In the genomic region with DNA sequence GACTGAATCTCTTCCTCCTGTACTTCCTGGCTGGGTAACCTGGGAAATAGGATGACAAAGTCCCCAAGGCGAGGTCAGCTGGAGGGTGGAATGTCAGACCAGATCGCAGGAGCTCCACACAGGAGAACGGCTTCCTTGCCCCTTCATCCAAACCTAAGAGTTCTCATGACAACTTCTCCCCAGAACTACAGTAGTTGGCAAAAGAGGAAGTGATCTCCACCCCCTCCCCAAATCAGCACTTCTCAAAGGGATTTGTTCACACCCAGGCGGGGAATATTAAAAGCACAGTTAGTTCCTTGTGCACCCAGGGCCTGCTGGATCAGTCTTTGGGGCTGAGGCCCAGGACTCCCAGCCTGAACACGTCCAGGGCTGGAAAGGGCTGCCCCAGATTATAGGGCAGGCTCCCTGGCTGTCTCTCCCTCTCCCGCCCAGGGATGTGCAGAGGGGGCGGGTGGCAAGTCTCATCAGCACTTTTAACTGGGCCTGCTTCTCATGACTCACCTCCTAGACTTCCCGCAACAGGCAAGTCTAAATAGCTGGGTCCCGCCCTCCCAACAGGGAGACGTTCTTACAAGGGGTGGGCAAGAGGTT, we compare ENCODE assay signal across 8 mouse cellular contexts. TPM values are rescaled to one million over a fixed set of nuclear protein-coding genes. Genes with fewer than 3 reads are reported as not detected.
A peak's percentile ranks its signal among the peaks of the same experiment; 100 is the strongest.
DNase-seq lines count a peak whose midpoint lies in the region; ATAC-seq lines count a peak whose summit lies in the region.

No protein-coding gene starts in this region.

- peaks cover 43% of the 10 kb centered on the region for H3K4me1 ChIP-seq in heart, embryonic 15.5 days (replicated peaks)
- peaks cover 30% of the 10 kb centered on the region for H3K4me1 ChIP-seq in midbrain, embryonic 13.5 days (replicated peaks)

- H3K9me3 ChIP-seq in heart, embryonic 15.5 days (replicated peaks): no peaks in the 10 kb centered on the region
- no peaks in the 10 kb centered on the region for H3K9me3 ChIP-seq in midbrain, embryonic 13.5 days

- no peaks in the 10 kb centered on the region for H3K36me3 ChIP-seq in heart, embryonic 15.5 days
- no peaks in the 10 kb centered on the region for H3K36me3 ChIP-seq in midbrain, embryonic 13.5 days

- peak; percentile 36 to 44 for DNase-seq in thymus, adult 18-20 months
- DNase-seq in thymus, postnatal 0 days (ENCODE audit: low spot score): no peak
- DNase-seq in embryo, embryonic 10 days (ENCODE audit: low spot score): peak; percentile 14
- DNase-seq in kidney, postnatal 4 days: peak; percentile 40 to 61
- DNase-seq in urinary bladder, postnatal 25 days (ENCODE audit: low spot score): peak; percentile 62
- no peak for DNase-seq in ovary, postnatal 14 days (ENCODE audit: low spot score)

- WGBS in heart, embryonic 15.5 days: 50% methylated on average over 10 of the region's 10 CpGs
- 50% methylated on average over 10 of the region's 10 CpGs for WGBS in midbrain, embryonic 13.5 days

- no peak overlapping the region for H3K9ac ChIP-seq in heart, embryonic 15.5 days
- H3K9ac ChIP-seq in midbrain, embryonic 13.5 days (replicated peaks): no peak overlapping the region

- no peak for ATAC-seq in heart, embryonic 15.5 days (replicated peaks; ENCODE audit: insufficient number of reproducible peaks, insufficient read depth, low FRiP score, low read depth)
- ATAC-seq in midbrain, embryonic 13.5 days: peak; percentile 5; the same call in 1 of the 2 replicates

- H3K27me3 ChIP-seq in heart, embryonic 15.5 days: no peaks in the 10 kb centered on the region
- H3K27me3 ChIP-seq in midbrain, embryonic 13.5 days: peaks cover 44% of the 10 kb centered on the region

- H3K4me2 ChIP-seq in heart, embryonic 15.5 days: peak overlapping the region; percentile 98
- no peak overlapping the region for H3K4me2 ChIP-seq in midbrain, embryonic 13.5 days (replicated peaks)

- H3K27ac ChIP-seq in heart, embryonic 15.5 days: peak overlapping the region; percentile 76
- 0 out of 2 replicates have a peak overlapping the region, but pooled peaks have one; percentile 14 for H3K27ac ChIP-seq in midbrain, embryonic 13.5 days

- no peak overlapping the region for H3K4me3 ChIP-seq in heart, embryonic 15.5 days
- H3K4me3 ChIP-seq in midbrain, embryonic 13.5 days (replicated peaks): no peak overlapping the region

RNA-seq across cellular contexts. Expression of gene Dhrs3, which starts 1.4 kb away (rescaled TPM):
- 129 and 131 TPM in 2 replicates for polyA plus RNA-seq in thymus, postnatal 0 days (2015; fragmentation: Nextera tagmentation; extraction: Ambion mirVana)
- polyA plus RNA-seq in heart, embryonic 15.5 days (2015; fragmentation: Nextera tagmentation; extraction: Ambion mirVana): 36.3 and 46.4 TPM in 2 replicates
- 21.3 and 23.9 TPM in 2 replicates for polyA plus RNA-seq in midbrain, embryonic 13.5 days (2015; fragmentation: Nextera tagmentation; extraction: Ambion mirVana)

Comparison
In these comparisons a context has a peak if more than half of its experiments do, and no peak if none do; other contexts are left out.
1. DNase-seq: peak in thymus, adult 18-20 months (2 of 2), embryo, embryonic 10 days (single experiment), kidney, postnatal 4 days (2 of 2) and urinary bladder, postnatal 25 days (single experiment); none in thymus, postnatal 0 days (single experiment) and ovary, postnatal 14 days (single experiment).